Mouse (Mus musculus) E14TG2a.4 (cell line): ENCODE measurements at regions not wholly inside any gene's neighbourhood (a gene's known extent, or its start where the extent isn't known, plus 50 kb on each side); places are given as distances from the start of the nearest gene placed in this dataset.

Source experiments
- CTCF ChIP-seq: conservative IDR thresholded peaks from 2 replicates; pipeline ENCODE4 v1.5.1; 2014; ENCODE audit warnings: low read length
- NANOG ChIP-seq: IDR thresholded peaks from 2 replicates; pipeline ENCODE4 v1.6.1; 2014; ENCODE audit warnings: borderline replicate concordance, low read length, mixed read lengths

- TF ChIP-seq CTCF, result no peak
- no peak for TF ChIP-seq NANOG
Measured at GRCm38 (mm10) chr13:60536725-60537124, 65.0 kb upstream of the Dapk1 start.
